Mouse (Mus musculus): ENCODE results near the gene Shoc2. TPM values are rescaled to one million over a fixed set of nuclear protein-coding genes. Genes with fewer than 3 reads are reported as not detected.
A peak's percentile ranks its signal among the peaks of the same experiment; 100 is the strongest.

Shoc2 gene
- total and polyA plus RNA-seq, 3 experiments, result 14.1 to 27.1 (median 23.7) TPM

DNA sequence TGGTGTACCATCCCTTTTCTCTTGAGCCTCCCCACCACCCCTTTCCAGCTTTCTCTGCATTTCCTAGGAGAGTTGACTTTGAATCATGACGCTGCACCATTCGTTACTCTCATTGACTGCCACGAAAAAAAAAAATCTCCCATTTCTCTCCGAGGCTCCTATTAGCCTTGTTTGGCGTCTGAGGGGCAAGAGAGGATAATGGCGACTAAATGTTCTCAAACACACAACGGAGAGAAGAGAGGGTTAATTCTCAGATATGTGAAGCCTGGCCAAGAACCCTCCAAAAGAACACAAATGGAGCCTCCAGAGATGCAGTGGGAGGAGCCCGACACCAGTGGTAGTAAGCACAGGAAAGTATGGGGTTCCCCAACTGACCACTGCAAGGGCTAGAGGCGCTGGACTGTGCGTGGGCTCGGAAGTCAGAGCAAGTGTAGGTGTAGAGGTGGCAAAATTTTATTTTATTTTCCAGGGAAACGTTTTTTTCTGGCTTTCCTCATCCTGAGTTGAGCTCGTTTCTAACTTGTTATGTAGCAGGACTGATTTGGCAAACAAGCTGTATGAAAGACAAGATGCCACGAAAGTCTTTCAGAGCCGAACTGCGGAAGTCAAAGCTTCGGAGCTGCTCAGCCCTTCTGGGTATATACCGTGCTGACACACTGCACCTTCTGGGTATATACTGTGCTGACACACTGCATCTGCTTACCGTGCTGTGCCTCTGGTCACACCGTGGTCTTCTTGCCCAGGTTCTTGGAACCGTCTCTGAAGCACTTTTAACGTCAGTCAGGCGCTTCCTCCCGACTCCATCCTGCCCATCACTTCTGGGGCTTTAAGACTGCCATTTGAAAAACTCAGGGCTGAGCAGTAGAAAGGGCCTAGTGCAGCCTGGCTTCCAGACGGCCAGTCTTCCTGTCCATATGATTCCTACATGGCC is 44.9 kb upstream of the Shoc2 start (continued):
- TF ChIP-seq ZMIZ1 (IDR thresholded peaks at IDR 0.05; ENCODE audit: low read depth, low read length), result 0 out of 2 replicates have a peak, but pooled peaks have one; percentile 6

DNA sequence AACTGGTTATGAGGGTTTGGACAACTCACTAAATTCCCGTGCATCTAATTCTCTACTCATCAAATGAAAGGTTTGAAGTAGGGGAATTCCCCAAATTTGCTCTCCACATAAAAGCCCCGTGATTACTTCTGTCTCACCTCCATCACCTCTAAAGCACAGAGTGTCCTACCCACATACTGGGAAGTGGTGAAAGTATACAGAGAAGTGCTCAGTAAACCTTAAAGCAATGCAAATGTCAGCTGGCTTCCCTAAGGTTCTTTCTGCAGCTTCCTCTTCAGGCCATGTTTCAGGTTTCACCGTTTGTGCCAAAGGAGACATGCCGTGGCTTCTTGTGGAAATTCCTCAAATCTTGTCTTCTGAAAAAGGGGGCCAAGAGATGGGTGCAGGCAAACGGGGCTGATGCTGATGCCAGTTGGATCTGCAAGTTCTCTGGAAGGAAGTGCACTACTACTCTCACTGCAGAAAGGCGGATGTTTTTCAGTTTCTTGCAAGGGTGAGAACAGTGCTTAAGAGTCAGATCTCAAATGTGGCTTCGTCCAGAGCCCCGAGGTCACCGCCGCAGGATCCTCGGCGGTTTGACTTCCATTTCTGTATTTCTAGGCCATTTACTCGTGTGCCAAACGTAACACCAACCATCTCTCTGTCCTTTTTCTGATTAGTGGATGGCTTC is 44.0 kb upstream of the Shoc2 start:
- TF ChIP-seq EP300 (IDR thresholded peaks at IDR 0.05; ENCODE audit: low read length) (peak; percentile 57), TCF12 (IDR thresholded peaks at IDR 0.05; ENCODE audit: low read depth, low read length) (peak; percentile 35; the same call in 1 of the 2 replicates), TBP (conservative IDR thresholded peaks at IDR 0.05; ENCODE audit: low read depth, low read length) (peak; percentile 43; the same call in 1 of the 2 replicates), MYC (IDR thresholded peaks at IDR 0.05; ENCODE audit: low read depth, low read length) (0 out of 2 replicates have a peak, but pooled peaks have one; percentile 50), USF2 (conservative IDR thresholded peaks at IDR 0.05; ENCODE audit: low read depth, low read length) (no peak), POLR2A (IDR thresholded peaks at IDR 0.05; ENCODE audit: low read depth, low read length) (no peak), MAX (IDR thresholded peaks at IDR 0.05; ENCODE audit: low read length) (peak; percentile 34), ELF1 (IDR thresholded peaks at IDR 0.05; ENCODE audit: low read depth, low read length) (0 out of 2 replicates have a peak, but pooled peaks have one; percentile 35), HCFC1 (IDR thresholded peaks at IDR 0.05; ENCODE audit: low read depth, low read length) (no peak), MAZ (IDR thresholded peaks at IDR 0.05; ENCODE audit: low read depth, low read length) (0 out of 2 replicates have a peak, but pooled peaks have one; percentile 38), SIN3A (IDR thresholded peaks at IDR 0.05; ENCODE audit: low read length) (0 out of 2 replicates have a peak, but pooled peaks have one; percentile 2), BHLHE40 (IDR thresholded peaks at IDR 0.05; ENCODE audit: low read depth, low read length) (peak; percentile 67)
- Histone ChIP-seq H3K36me3 (replicated peaks in 1 of 2; ENCODE audit: control insufficient read depth in 1 of 2, insufficient read depth in 1 of 2, low read length in 1 of 2) (no peaks in the 10 kb centered on the region), H3K9me3 (replicated peaks; ENCODE audit: low read length) (no peaks in the 10 kb centered on the region), H3K4me1 (ENCODE audit: control insufficient read depth in 1 of 2, insufficient read depth in 2 of 2) (peaks cover 20 to 64% of the 10 kb centered on the region in 2 experiments), H3K79me2 (replicated peaks; ENCODE audit: control insufficient read depth, extremely low read depth, insufficient read depth, poor library complexity, severe bottlenecking) (peaks cover 14% of the 10 kb centered on the region; the same call in 1 of the 2 replicates), H3K27ac (ENCODE audit: insufficient read depth, low read depth) (peak overlapping the region; percentile 97), H3K4me3 (replicated peaks in 1 of 3; ENCODE audit: low read depth in 2 of 3, low read length in 2 of 3, poor library complexity in 1 of 3) (peak overlapping the region; percentile 35 to 53 (median 42)), H3K9ac (ENCODE audit: insufficient read depth, low read depth) (peak overlapping the region; percentile 64; the same call in 1 of the 2 replicates), H3K27me3 (replicated peaks) (no peaks in the 10 kb centered on the region), H3K4me2 (ENCODE audit: insufficient read depth, low read depth, poor library complexity, severe bottlenecking) (peak overlapping the region; percentile 80)
- dilution Hi-C loops (cut with MboI; ENCODE audit: extremely low pct_ligation_motif_present, extremely low pct_unique_long_range_greater_than_20kb, low sequenced_read_pairs), result no loop called here
- DNase-seq (ENCODE audit: extremely low read depth), result peak; percentile 73
- in situ Hi-C loops (cut with MboI; ENCODE audit: low pct_ligation_motif_present, low pct_unique_long_range_greater_than_20kb, low sequenced_read_pairs), result no loop called here

Data from CH12.LX (cell line).